Mouse (Mus musculus) myocyte (in vitro differentiated cells): ENCODE results near the gene Sec23b. TPM values are rescaled to one million over a fixed set of nuclear protein-coding genes. Genes with fewer than 3 reads are reported as not detected.
"Not testable (repeated sequence)": the region's sequence is repeated elsewhere in the genome, so short reads cannot be mapped to it uniquely, and the experiment has no call there.

ENCODE experiments used
- H3K27me3 ChIP-seq: one replicate; pipeline ENCODE4 v1.6.1; 2011; ENCODE audit not compliant: control insufficient read depth, insufficient read depth, insufficient read length
- H3K36me3 ChIP-seq: one replicate; pipeline ENCODE4 v1.6.1; 2011; ENCODE audit not compliant: control insufficient read depth, insufficient read depth
- H3K4me2 ChIP-seq: one replicate; pipeline ENCODE4 v1.6.1; 2011; ENCODE audit warnings: low read depth, control low read depth
- H3K4me3 ChIP-seq: one replicate; pipeline ENCODE4 v1.5.1; 2011; ENCODE audit warnings: mild to moderate bottlenecking, control low read depth, moderate library complexity
- H3K79me2 ChIP-seq: one replicate; pipeline ENCODE4 v1.6.1; 2011; ENCODE audit not compliant: control insufficient read depth, insufficient read depth
- H3ac ChIP-seq: one replicate; pipeline ENCODE4 v1.6.1; 2011; ENCODE audit not compliant: control insufficient read depth, insufficient read length
- CEBPB ChIP-seq: IDR thresholded peaks from 2 replicates; pipeline ENCODE4 v1.6.1; 2011; ENCODE audit warnings: mild to moderate bottlenecking, moderate library complexity; ENCODE audit not compliant: poor library complexity, insufficient read depth, severe bottlenecking
- E2F4 ChIP-seq: IDR thresholded peaks from one replicate; pipeline ENCODE4 v1.6.1; 2011; ENCODE audit warnings: mild to moderate bottlenecking, control low read depth, moderate library complexity; ENCODE audit not compliant: insufficient read depth
- MAX ChIP-seq: IDR thresholded peaks from one replicate; pipeline ENCODE4 v1.6.1; 2011; ENCODE audit warnings: low read depth, mild to moderate bottlenecking, control low read depth
- MYOD1 ChIP-seq, 3 experiments: IDR thresholded peaks; one replicate each; pipeline ENCODE4 v1.6.1; 2011; ENCODE audit warnings: control low read depth in 2 of 3, low read depth in 2 of 3, mild to moderate bottlenecking in 2 of 3, moderate library complexity in 1 of 3; ENCODE audit not compliant: insufficient read length in 2 of 3, control insufficient read depth in 1 of 3
- MYOG ChIP-seq, 3 experiments: IDR thresholded peaks; one replicate each; pipeline ENCODE4 v1.6.1; 2011; ENCODE audit warnings: control low read depth in 2 of 3, low read depth in 2 of 3, mild to moderate bottlenecking in 2 of 3; ENCODE audit not compliant: insufficient read length in 2 of 3, control insufficient read depth in 1 of 3, insufficient read depth in 1 of 3
- POLR2A ChIP-seq: IDR thresholded peaks from one replicate; pipeline ENCODE4 v1.6.1; 2011; ENCODE audit warnings: low read depth, mild to moderate bottlenecking, control low read depth, moderate library complexity; ENCODE audit not compliant: insufficient read length
- POLR2AphosphoS2 ChIP-seq: IDR thresholded peaks from one replicate; pipeline ENCODE4 v1.6.1; 2011; ENCODE audit warnings: low read depth, control low read depth; ENCODE audit not compliant: insufficient read length
- REST ChIP-seq: IDR thresholded peaks from one replicate; pipeline ENCODE4 v1.6.1; 2011; ENCODE audit warnings: mild to moderate bottlenecking, control low read depth, moderate library complexity; ENCODE audit not compliant: insufficient read depth, insufficient read length
- SRF ChIP-seq: IDR thresholded peaks from one replicate; pipeline ENCODE4 v1.6.1; 2011; ENCODE audit warnings: low read depth; ENCODE audit not compliant: control insufficient read depth, insufficient read length
- TCF12 ChIP-seq: IDR thresholded peaks from one replicate; pipeline ENCODE4 v1.6.1; 2011; ENCODE audit warnings: mild to moderate bottlenecking, control low read depth; ENCODE audit not compliant: poor library complexity, insufficient read depth, severe bottlenecking
- TCF3 ChIP-seq: IDR thresholded peaks from one replicate; pipeline ENCODE4 v1.6.1; 2011; ENCODE audit warnings: low read depth, control low read depth; ENCODE audit not compliant: insufficient read length
- USF1 ChIP-seq: IDR thresholded peaks from one replicate; pipeline ENCODE4 v1.6.1; 2011; ENCODE audit warnings: low read depth, mild to moderate bottlenecking, control low read depth, moderate library complexity
- polyA plus RNA-seq: library from polyadenylated mRNA; unstranded; fragments of >200 nt; fragmentation: generic; extraction: Trizol; gene quantifications from one replicate; pipeline ENCODE4 v1.2.1, GENCODE M21; 2012; ENCODE audit warnings: missing spikeins

Sec23b gene
- polyA plus RNA-seq, 1 experiment = 41.5 TPM

GRCm38 (mm10) chr2:144553905-144554304 is 2.1 kb upstream of the Sec23b start:
- Histone ChIP-seq H3K36me3 (no peaks in the 10 kb centered on the region), H3K4me2 (no peak overlapping the region), H3K79me2 (peaks cover 24% of the 10 kb centered on the region), H3ac (no peak overlapping the region), H3K27me3 (no peaks in the 10 kb centered on the region), H3K4me3 (no peak overlapping the region)
- TF ChIP-seq MYOD1 (IDR thresholded peaks at IDR 0.05; ENCODE audit: control insufficient read depth in 1 of 3, insufficient read length in 2 of 3, low read depth in 2 of 3) = no peak
- no peak for TF ChIP-seq MYOG (IDR thresholded peaks at IDR 0.05; ENCODE audit: control insufficient read depth in 1 of 3, insufficient read depth in 1 of 3, insufficient read length in 2 of 3, low read depth in 2 of 3)
- no peak for TF ChIP-seq TCF3
- no peak for TF ChIP-seq REST
- no peak for TF ChIP-seq USF1
- no peak for TF ChIP-seq E2F4
- TF ChIP-seq CEBPB = no peak
- TF ChIP-seq TCF12 = no peak
- TF ChIP-seq SRF = no peak
- no peak for TF ChIP-seq POLR2AphosphoS2
- TF ChIP-seq POLR2A = no peak

DNA sequence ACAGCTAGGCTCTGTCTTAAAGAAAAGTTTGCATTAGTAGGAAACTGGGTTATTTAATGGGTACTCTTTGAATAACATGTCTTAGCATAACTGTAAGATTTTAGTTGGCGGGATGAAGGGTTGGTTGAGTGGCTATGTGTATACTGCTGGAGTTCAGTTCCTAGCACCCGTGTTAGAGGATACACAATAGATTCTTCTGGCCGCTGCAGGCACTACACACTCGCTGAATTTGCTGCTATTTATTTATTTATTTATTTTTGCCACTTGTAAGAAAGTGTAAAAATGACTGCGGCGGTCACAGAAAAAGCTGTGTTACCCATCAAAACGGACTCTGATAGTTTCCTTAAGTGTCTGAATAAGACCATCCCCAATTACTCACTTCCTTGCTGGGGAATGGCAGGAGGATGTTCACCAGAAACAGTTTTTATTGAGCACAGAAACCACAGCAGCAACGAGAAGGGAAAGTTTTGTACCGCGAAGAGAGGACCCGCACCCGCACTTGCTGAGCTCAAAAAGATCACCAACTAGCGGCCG is 676 bp upstream of the Sec23b start:
- Histone ChIP-seq H3K4me2 (peak overlapping the region; percentile 95), H3K27me3 (no peaks in the 10 kb centered on the region), H3K4me3 (peak overlapping the region; percentile 62), H3ac (peak overlapping the region; percentile 19), H3K79me2 (peaks cover 24% of the 10 kb centered on the region), H3K36me3 (peaks cover 5% of the 10 kb centered on the region)
- TF ChIP-seq E2F4 (no peak), CEBPB (no peak), TCF12 (no peak), TCF3 (no peak), POLR2A (no peak), SRF (no peak), MYOD1 (IDR thresholded peaks at IDR 0.05; ENCODE audit: control insufficient read depth in 1 of 3, insufficient read length in 2 of 3, low read depth in 2 of 3) (no peak), MYOG (IDR thresholded peaks at IDR 0.05; ENCODE audit: control insufficient read depth in 1 of 3, insufficient read depth in 1 of 3, insufficient read length in 2 of 3, low read depth in 2 of 3) (no peak), POLR2AphosphoS2 (no peak), MAX (no peak), REST (no peak), USF1 (no peak)

DNA sequence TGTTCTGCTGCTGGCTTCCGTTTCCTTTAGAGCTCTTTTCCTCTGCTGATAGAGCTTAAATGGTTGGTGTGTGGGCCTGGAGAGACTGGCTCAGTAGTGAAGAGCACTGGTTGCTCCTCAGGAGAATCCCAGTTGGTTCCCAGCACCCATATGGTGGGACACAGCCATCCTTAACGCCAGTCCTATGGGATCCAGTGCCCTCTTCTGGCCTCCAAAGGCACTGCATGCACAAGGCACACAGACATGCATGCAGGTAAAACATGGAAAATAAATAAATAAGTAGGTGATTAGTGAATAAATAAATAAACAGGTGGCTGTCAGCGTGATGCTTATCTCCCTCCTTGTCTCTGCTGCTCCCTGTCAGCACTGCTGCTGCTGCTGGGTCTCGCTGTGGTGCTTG is 32.7 kb downstream of the Sec23b start:
- no peak overlapping the region for H3K4me2 ChIP-seq
- peaks cover 17% of the 10 kb centered on the region for H3K36me3 ChIP-seq
- H3K27me3 ChIP-seq = no peaks in the 10 kb centered on the region
- H3K79me2 ChIP-seq = no peaks in the 10 kb centered on the region
- no peak overlapping the region for H3K4me3 ChIP-seq
- H3ac ChIP-seq = no peak overlapping the region
- TF ChIP-seq TCF3 = no peak

- H3K36me3 ChIP-seq, H3K4me2 ChIP-seq, H3K27me3 ChIP-seq, H3K79me2 ChIP-seq, H3K4me3 ChIP-seq, H3ac ChIP-seq: not testable (repeated sequence)
Observed at GRCm38 (mm10) chr2:144593036-144593435, 37.0 kb downstream of the Sec23b start.

GRCm38 (mm10) chr2:144593951-144594651 is 38.1 kb downstream of the Sec23b start, which contains the start of gene Smim26:
Gene Smim26 (plus strand): TSS chr2:144594054.
- Histone ChIP-seq H3K27me3 (no peaks in the 10 kb centered on the region), H3K4me3 (peak within 1 kb of the TSS; percentile 32), H3ac (no peak within 1 kb of the TSS), H3K36me3 (peaks cover 3% of the 10 kb centered on the region), H3K4me2 (peak within 1 kb of the TSS; percentile 96), H3K79me2 (no peaks in the 10 kb centered on the region)
- TF ChIP-seq POLR2A (peak; percentile 68), CEBPB (no peak), MAX (no peak), POLR2AphosphoS2 (peak; percentile 68)
